Mouse (Mus musculus) forebrain, embryonic 12.5 days (tissue): Measurements from ENCODE around the gene Mical3. TPM values are rescaled to one million over a fixed set of nuclear protein-coding genes. Genes with fewer than 3 reads are reported as not detected.
"Not testable (repeated sequence)": the region's sequence is repeated elsewhere in the genome, so short reads cannot be mapped to it uniquely, and the experiment has no call there.

Experiments
- ATAC-seq: fragments of 200-750 bp; cut with Nextera tagmentation; 2 replicates; pipeline ENCODE4 v1.8.0; 2017; ENCODE audit warnings: moderate TSS enrichment; ENCODE audit not compliant: low FRiP score
- H3K27ac ChIP-seq: fragments of 300-500 bp; sonication (generic); 2 replicates; pipeline ENCODE4 v1.5.1; 2016; ENCODE audit warnings: mild to moderate bottlenecking
- H3K27me3 ChIP-seq: fragments of 300-500 bp; sonication (generic); 2 replicates; pipeline ENCODE4 v1.6.1; 2016; ENCODE audit warnings: mild to moderate bottlenecking
- H3K36me3 ChIP-seq: fragments of 300-500 bp; sonication (generic); replicated peaks from 2 replicates; pipeline ENCODE4 v1.6.1; 2016; ENCODE audit warnings: mild to moderate bottlenecking
- H3K4me1 ChIP-seq: fragments of 300-500 bp; sonication (generic); 2 replicates; pipeline ENCODE4 v1.6.1; 2016
- H3K4me2 ChIP-seq: fragments of 300-500 bp; sonication (generic); 2 replicates; pipeline ENCODE4 v1.6.1; 2016; ENCODE audit warnings: mild to moderate bottlenecking, moderate library complexity
- H3K4me3 ChIP-seq: fragments of 300-500 bp; sonication (generic); replicated peaks from 2 replicates; pipeline ENCODE4 v1.5.1; 2016; ENCODE audit warnings: mild to moderate bottlenecking
- H3K9ac ChIP-seq: fragments of 300-500 bp; sonication (generic); 2 replicates; pipeline ENCODE4 v1.6.1; 2016; ENCODE audit warnings: mild to moderate bottlenecking
- H3K9me3 ChIP-seq: fragments of 300-500 bp; sonication (generic); 2 replicates; pipeline ENCODE4 v1.6.1; 2016
- WGBS: fragments of 180-500 bp; shearing (Covaris S2); methylation state at CpG from one replicate; pipeline ENCODE4 v1.1.7; 2016; 5-methylcytosine and 5-hydroxymethylcytosine counted together
- polyA plus RNA-seq: library from polyadenylated mRNA; unstranded; fragments of >200 nt; fragmentation: Nextera tagmentation; extraction: Ambion mirVana; gene quantifications from 2 replicates; pipeline ENCODE4 v1.2.1, GENCODE M21; 2016

Gene Mical3
- polyA plus RNA-seq, 1 experiment from 2014 or later, result 17.6 TPM

GRCm38 (mm10) chr6:120937104-120937617 is 193.6 kb downstream of the Mical3 start:
- Histone ChIP-seq H3K4me2 (no peak overlapping the region), H3K4me3 (no peak overlapping the region), H3K9me3 (no peaks in the 10 kb centered on the region), H3K27ac (no peak overlapping the region), H3K36me3 (peaks cover 25% of the 10 kb centered on the region), H3K9ac (no peak overlapping the region), H3K4me1 (peaks cover 4% of the 10 kb centered on the region; the same call in 1 of the 2 replicates), H3K27me3 (no peaks in the 10 kb centered on the region)
- no peak for ATAC-seq
- WGBS, result 89% methylated on average over 16 of the region's 16 CpGs

GRCm38 (mm10) chr6:120934176-120934575 is 196.6 kb downstream of the Mical3 start:
- H3K4me2 ChIP-seq, result no peak overlapping the region
- H3K9me3 ChIP-seq, result no peaks in the 10 kb centered on the region
- 85% methylated on average over 4 of the region's 4 CpGs for WGBS
- H3K4me1 ChIP-seq, result peaks cover 4% of the 10 kb centered on the region; the same call in 1 of the 2 replicates
- no peaks in the 10 kb centered on the region for H3K27me3 ChIP-seq
- no peak overlapping the region for H3K9ac ChIP-seq
- H3K27ac ChIP-seq, result no peak overlapping the region
- no peak for ATAC-seq
- H3K36me3 ChIP-seq, result peaks cover 35% of the 10 kb centered on the region
- no peak overlapping the region for H3K4me3 ChIP-seq

- ATAC-seq, result no peak
- Histone ChIP-seq H3K36me3 (peaks cover 35% of the 10 kb centered on the region), H3K4me3 (no peak overlapping the region), H3K27me3 (no peaks in the 10 kb centered on the region), H3K27ac (no peak overlapping the region), H3K9ac (no peak overlapping the region), H3K4me1 (peaks cover 4% of the 10 kb centered on the region; the same call in 1 of the 2 replicates), H3K9me3 (no peaks in the 10 kb centered on the region), H3K4me2 (no peak overlapping the region)
- 95% methylated on average over 7 of the region's 7 CpGs for WGBS
These were observed 197.1 kb downstream of the Mical3 start for GRCm38 (mm10) chr6:120933670-120934069.

- H3K27ac ChIP-seq, result no peak overlapping the region
- peaks cover 35% of the 10 kb centered on the region for H3K36me3 ChIP-seq
- no peaks in the 10 kb centered on the region for H3K4me1 ChIP-seq
- WGBS, result 92% methylated on average over 12 of the region's 12 CpGs
- H3K9me3 ChIP-seq, result no peaks in the 10 kb centered on the region
- no peak overlapping the region for H3K4me2 ChIP-seq
- ATAC-seq, result no peak
- no peak overlapping the region for H3K4me3 ChIP-seq
- H3K27me3 ChIP-seq, result no peaks in the 10 kb centered on the region
- H3K9ac ChIP-seq, result no peak overlapping the region
These were observed 198.2 kb downstream of the Mical3 start for GRCm38 (mm10) chr6:120932597-120932996.

- Histone ChIP-seq H3K9ac (no peak overlapping the region), H3K4me3 (no peak overlapping the region), H3K36me3 (peaks cover 35% of the 10 kb centered on the region), H3K4me1 (no peaks in the 10 kb centered on the region), H3K27ac (no peak overlapping the region), H3K4me2 (no peak overlapping the region), H3K27me3 (no peaks in the 10 kb centered on the region), H3K9me3 (no peaks in the 10 kb centered on the region)
- 88% methylated on average over 6 of the region's 6 CpGs for WGBS
- no peak for ATAC-seq
These were observed 200.1 kb downstream of the Mical3 start for GRCm38 (mm10) chr6:120930450-120931306.

GRCm38 (mm10) chr6:120929421-120929820 is 201.4 kb downstream of the Mical3 start:
- Histone ChIP-seq H3K4me3 (no peak overlapping the region), H3K4me1 (no peaks in the 10 kb centered on the region), H3K27me3 (no peaks in the 10 kb centered on the region), H3K27ac (no peak overlapping the region), H3K36me3 (peaks cover 28% of the 10 kb centered on the region), H3K9me3 (no peaks in the 10 kb centered on the region), H3K4me2 (no peak overlapping the region), H3K9ac (no peak overlapping the region)
- 71% methylated on average over 1 of the region's 1 CpGs for WGBS
- ATAC-seq, result no peak

- Histone ChIP-seq H3K9ac (no peak overlapping the region), H3K4me1 (no peaks in the 10 kb centered on the region), H3K27ac (no peak overlapping the region), H3K27me3 (no peaks in the 10 kb centered on the region), H3K9me3 (no peaks in the 10 kb centered on the region), H3K4me3 (no peak overlapping the region), H3K36me3 (peaks cover 16% of the 10 kb centered on the region), H3K4me2 (no peak overlapping the region)
- WGBS, result 81% methylated on average over 3 of the region's 3 CpGs
- ATAC-seq, result no peak
These were observed 203.0 kb downstream of the Mical3 start for GRCm38 (mm10) chr6:120927765-120928164.

GRCm38 (mm10) chr6:120926880-120927279 is 203.9 kb downstream of the Mical3 start:
- H3K4me2 ChIP-seq, result no peak overlapping the region
- WGBS, result 44% methylated on average over 2 of the region's 2 CpGs

GRCm38 (mm10) chr6:120924791-120925321 is 205.9 kb downstream of the Mical3 start:
- not testable (repeated sequence) for H3K9ac ChIP-seq, ATAC-seq, H3K27ac ChIP-seq, H3K36me3 ChIP-seq, H3K27me3 ChIP-seq, H3K4me2 ChIP-seq, H3K9me3 ChIP-seq, H3K4me3 ChIP-seq, H3K4me1 ChIP-seq
- WGBS, result 74% methylated on average over 2 of the region's 2 CpGs

More at GRCm38 (mm10) chr6:120926880-120927279, 203.9 kb downstream of the Mical3 start:
- no peak for ATAC-seq
- no peak overlapping the region for H3K9ac ChIP-seq
- H3K9me3 ChIP-seq, result no peaks in the 10 kb centered on the region
- H3K4me3 ChIP-seq, result no peak overlapping the region
- no peaks in the 10 kb centered on the region for H3K4me1 ChIP-seq
- no peak overlapping the region for H3K27ac ChIP-seq
- H3K27me3 ChIP-seq, result no peaks in the 10 kb centered on the region
- 0 out of 2 replicates have a peak, but pooled peaks cover 7% of the 10 kb centered on the region for H3K36me3 ChIP-seq

- Histone ChIP-seq H3K4me3 (no peak overlapping the region), H3K27me3 (peaks cover 13% of the 10 kb centered on the region), H3K9ac (no peak overlapping the region), H3K4me2 (no peak overlapping the region), H3K9me3 (no peaks in the 10 kb centered on the region), H3K4me1 (peaks cover 8% of the 10 kb centered on the region), H3K27ac (no peak overlapping the region), H3K36me3 (no peaks in the 10 kb centered on the region)
- WGBS, result 64% methylated on average over 3 of the region's 3 CpGs
- no peak for ATAC-seq
These were observed 212.8 kb downstream of the Mical3 start for GRCm38 (mm10) chr6:120917975-120918374.

- peak overlapping the region; percentile 98 for H3K4me2 ChIP-seq
- ATAC-seq, result not testable (repeated sequence)
These were observed 213.6 kb downstream of the Mical3 start for GRCm38 (mm10) chr6:120916972-120917881.

More at GRCm38 (mm10) chr6:120916972-120917881, 213.6 kb downstream of the Mical3 start:
- WGBS, result 26% methylated on average over 11 of the region's 14 CpGs
- not testable (repeated sequence) for H3K9me3 ChIP-seq, H3K36me3 ChIP-seq, H3K27ac ChIP-seq, H3K4me1 ChIP-seq
- peak overlapping the region; percentile 65 for H3K9ac ChIP-seq
- peaks cover 13% of the 10 kb centered on the region for H3K27me3 ChIP-seq
- H3K4me3 ChIP-seq, result peak overlapping the region; percentile 67
